Mouse (Mus musculus) right cerebral cortex, postnatal 36 days (tissue): ENCODE measurements at regions not wholly inside any gene's neighbourhood (a gene's known extent, or its start where the extent isn't known, plus 50 kb on each side); places are given as distances from the start of the nearest gene placed in this dataset.

ENCODE experiments used
- DNase-seq, 2 experiments: peaks; one replicate each; pipeline ENCODE4 v3.0.0; 2022; ENCODE audit warnings: low spot score in 2 of 2, mixed read lengths in 1 of 2

GRCm38 (mm10) chr14:102882281-102882680 is 100.2 kb downstream of the Kctd12 start:
- no peak for DNase-seq

DNA sequence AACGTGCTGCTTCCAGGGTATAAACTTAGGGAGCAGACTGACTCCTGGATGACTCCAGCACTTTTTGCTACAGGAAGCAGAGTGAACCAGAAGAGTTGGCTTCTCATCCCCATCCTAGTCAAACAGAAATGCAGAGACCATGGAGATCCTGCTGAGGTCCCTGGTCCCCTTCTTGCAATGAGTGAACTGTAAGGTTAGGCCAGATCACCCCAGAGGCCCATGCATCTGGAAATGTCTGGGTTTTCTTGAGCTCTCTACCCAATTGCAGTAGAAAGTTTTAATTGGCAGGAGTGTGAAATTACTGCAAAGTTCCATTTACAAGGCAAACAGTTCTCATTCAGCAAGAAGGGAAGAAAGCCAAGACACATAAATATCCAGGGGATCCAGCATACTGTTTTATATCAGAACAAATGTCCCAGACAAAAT is 101.8 kb downstream of the Kctd12 start:
- no peak for DNase-seq

- peak in 1 of 2 experiments; percentile 20 for DNase-seq
These were observed 103.9 kb downstream of the Kctd12 start for GRCm38 (mm10) chr14:102878572-102878971.

- DNase-seq, result no peak
These were observed 114.3 kb downstream of the Kctd12 start for GRCm38 (mm10) chr14:102868160-102868559.

- DNase-seq, result no peak
These were observed 114.7 kb downstream of the Kctd12 start for GRCm38 (mm10) chr14:102867697-102868096.

GRCm38 (mm10) chr14:102866511-102866910 is 115.9 kb downstream of the Kctd12 start:
- DNase-seq, result no peak

DNA sequence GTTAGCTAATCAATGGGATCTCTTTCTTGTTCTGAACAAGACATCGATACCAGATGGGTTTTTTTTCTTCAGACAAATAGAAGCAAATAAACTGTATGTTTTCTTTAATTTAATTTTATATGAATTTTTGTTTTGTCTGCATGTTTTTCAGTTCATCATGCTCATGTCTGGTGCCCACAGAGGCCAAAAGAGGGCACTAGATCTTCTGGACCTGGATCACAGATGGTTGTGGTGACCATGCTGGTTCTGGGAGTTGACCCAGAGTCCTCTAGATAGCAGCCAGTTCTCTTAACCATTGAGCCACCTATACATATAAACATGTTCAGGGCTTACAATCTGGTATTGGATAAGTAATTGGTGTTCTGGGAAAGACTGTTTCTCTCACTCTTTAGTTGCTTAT is 120.7 kb downstream of the Kctd12 start:
- DNase-seq, result no peak

- no peak for DNase-seq
These were observed 123.0 kb downstream of the Kctd12 start for GRCm38 (mm10) chr14:102859361-102859871.

DNA sequence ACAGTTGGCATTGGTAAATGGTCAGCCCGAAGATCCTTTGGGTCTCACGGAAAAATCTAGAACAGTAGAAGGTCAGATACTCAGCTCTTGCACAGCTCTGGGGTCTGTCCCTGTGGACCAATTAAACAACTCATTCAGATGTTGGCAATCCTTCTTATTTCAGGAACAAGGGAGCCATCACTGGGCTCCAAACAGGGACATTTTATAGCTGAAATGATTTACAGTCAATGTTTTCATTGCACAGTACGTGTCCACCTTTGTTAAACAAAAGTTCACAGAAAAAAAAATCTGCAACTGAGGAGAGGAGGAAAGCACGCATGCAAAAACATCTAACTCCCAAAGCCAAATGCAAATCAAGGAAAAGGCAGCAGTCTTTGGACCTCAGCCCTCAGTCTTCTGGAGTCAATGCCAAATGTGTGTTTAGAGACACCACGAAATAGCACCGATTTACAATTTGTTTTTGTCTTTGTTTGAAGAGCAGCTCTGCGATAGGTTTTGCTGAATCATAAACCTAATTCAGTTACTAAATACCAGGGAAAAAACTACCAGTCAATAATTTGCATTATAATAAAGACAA is 127.1 kb downstream of the Kctd12 start:
- DNase-seq, result no peak

GRCm38 (mm10) chr14:102843700-102844099 is 138.7 kb downstream of the Kctd12 start:
- no peak for DNase-seq

- DNase-seq, result no peak
These were observed 144.8 kb downstream of the Kctd12 start for GRCm38 (mm10) chr14:102837602-102838001.

- DNase-seq, result no peak
These were observed 147.2 kb downstream of the Kctd12 start for GRCm38 (mm10) chr14:102835118-102835769.

- no peak for DNase-seq
These were observed 154.0 kb downstream of the Kctd12 start for GRCm38 (mm10) chr14:102828442-102828841.

- DNase-seq, result no peak
These were observed 154.6 kb downstream of the Kctd12 start for GRCm38 (mm10) chr14:102827756-102828384.

GRCm38 (mm10) chr14:102825525-102825924 is 156.9 kb downstream of the Kctd12 start:
- no peak for DNase-seq

- no peak for DNase-seq
These were observed 161.8 kb downstream of the Kctd12 start for GRCm38 (mm10) chr14:102820663-102821062.

- no peak for DNase-seq
These were observed 170.8 kb downstream of the Kctd12 start for GRCm38 (mm10) chr14:102811678-102812081.

GRCm38 (mm10) chr14:102811022-102811421 is 171.4 kb downstream of the Kctd12 start:
- DNase-seq, result no peak

- DNase-seq, result no peak
These were observed 172.1 kb downstream of the Kctd12 start for GRCm38 (mm10) chr14:102810121-102810921.

- DNase-seq, result no peak
These were observed 176.2 kb downstream of the Kctd12 start for GRCm38 (mm10) chr14:102805936-102806923.

DNA sequence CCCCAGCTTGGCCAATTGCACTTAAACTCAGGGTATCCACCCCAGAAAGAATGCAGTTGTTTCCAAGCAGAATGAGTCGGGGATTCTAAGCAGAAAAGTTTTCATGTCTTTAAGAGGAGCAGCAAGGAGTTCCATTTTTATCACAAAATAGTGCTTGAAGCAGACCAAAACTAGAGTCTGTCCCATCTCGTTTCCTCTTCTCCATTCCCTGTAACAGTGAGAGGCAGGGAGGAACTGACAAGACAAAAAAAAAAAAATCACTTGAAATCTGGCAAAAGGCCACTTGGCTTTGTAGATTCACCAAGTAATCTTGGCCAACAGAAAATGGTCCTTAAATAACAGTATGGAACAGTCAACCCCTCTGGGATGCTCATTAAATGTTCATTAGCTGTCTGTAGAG is 186.8 kb downstream of the Kctd12 start:
- DNase-seq, result no peak
